Mouse (Mus musculus) MEL (cell line): Measurements from ENCODE around the gene 1600014C10Rik. TPM values are rescaled to one million over a fixed set of nuclear protein-coding genes. Genes with fewer than 3 reads are reported as not detected.
A peak's percentile ranks its signal among the peaks of the same experiment; 100 is the strongest.

Experiments used
- DNase-seq: peaks from one replicate; pipeline ENCODE4 v3.0.0; 2011; ENCODE audit warnings: low read depth, low spot score
- H3K27ac ChIP-seq: 2 replicates; pipeline ENCODE4 v1.5.1; 2012; ENCODE audit warnings: low read depth, mild to moderate bottlenecking, control low read depth, low read length, moderate library complexity; ENCODE audit not compliant: control insufficient read depth
- H3K27me3 ChIP-seq, 2 experiments: fragments of 150-350 bp in 1 of 2; sonication (generic) in 1 of 2; 2 replicates each; pipeline ENCODE4 v1.6.1; 2012; ENCODE audit warnings: low read length in 2 of 2, mild to moderate bottlenecking in 2 of 2, improper control_type of control experiment in 1 of 2, moderate library complexity in 1 of 2; ENCODE audit not compliant: insufficient read depth in 2 of 2, control insufficient read depth in 1 of 2
- H3K36me3 ChIP-seq, 2 experiments: 2 replicates each; pipeline ENCODE4 v1.6.1; 2012 to 2014; ENCODE audit warnings: low read length in 2 of 2, improper control_type of control experiment in 1 of 2, inconsistent platforms in 1 of 2, mild to moderate bottlenecking in 1 of 2; ENCODE audit not compliant: insufficient read depth in 2 of 2, control insufficient read depth in 1 of 2
- H3K4me1 ChIP-seq, 2 experiments: fragments of 150-350 bp in 1 of 2; sonication (generic) in 1 of 2; 2 replicates each; pipeline ENCODE4 v1.6.1; 2012; ENCODE audit warnings: low read length in 2 of 2, improper control_type of control experiment in 1 of 2, mild to moderate bottlenecking in 1 of 2; ENCODE audit not compliant: insufficient read depth in 2 of 2, control insufficient read depth in 1 of 2
- H3K4me3 ChIP-seq, 2 experiments: fragments of 150-350 bp in 1 of 2; sonication (generic) in 1 of 2; 2 replicates each; pipeline ENCODE4 v1.5.1; 2012; ENCODE audit warnings: low read depth in 2 of 2, low read length in 2 of 2, mild to moderate bottlenecking in 2 of 2, moderate library complexity in 2 of 2, control low read depth in 1 of 2, improper control_type of control experiment in 1 of 2; ENCODE audit not compliant: control insufficient read depth in 1 of 2, insufficient read depth in 1 of 2
- H3K79me2 ChIP-seq: 2 replicates; pipeline ENCODE4 v1.6.1; 2012; ENCODE audit warnings: mild to moderate bottlenecking, low read length, moderate library complexity; ENCODE audit not compliant: control insufficient read depth, poor library complexity, insufficient read depth
- H3K9ac ChIP-seq: 2 replicates; pipeline ENCODE4 v1.6.1; 2012; ENCODE audit warnings: low read depth, mild to moderate bottlenecking, control low read depth, low read length, moderate library complexity; ENCODE audit not compliant: control insufficient read depth, poor library complexity, severe bottlenecking
- H3K9me3 ChIP-seq: fragments of 150-350 bp; sonication (generic); replicated peaks from 2 replicates; pipeline ENCODE4 v1.6.1; 2012; ENCODE audit warnings: mild to moderate bottlenecking, low read length, improper control_type of control experiment, moderate library complexity; ENCODE audit not compliant: insufficient read depth
- CHD2 ChIP-seq: IDR thresholded peaks from 2 replicates; pipeline ENCODE4 v1.6.1; 2011; ENCODE audit warnings: low read length, improper control_type of control experiment
- CTCF ChIP-seq, 3 experiments: IDR thresholded peaks in 2 of 3; conservative IDR thresholded peaks in 1 of 3; 2 replicates each; pipeline ENCODE4 v1.5.1; 2011 to 2012; ENCODE audit warnings: low read length in 3 of 3, low read depth in 2 of 3, mild to moderate bottlenecking in 2 of 3, improper control_type of control experiment in 1 of 3, inconsistent platforms in 1 of 3, mixed read lengths in 1 of 3, moderate library complexity in 1 of 3; ENCODE audit not compliant: control insufficient read depth in 1 of 3, insufficient read depth in 1 of 3, poor library complexity in 1 of 3, severe bottlenecking in 1 of 3
- E2F4 ChIP-seq: IDR thresholded peaks from 2 replicates; pipeline ENCODE4 v1.6.1; 2011; ENCODE audit warnings: low read depth, low read length, improper control_type of control experiment, borderline replicate concordance
- EP300 ChIP-seq, 2 experiments: IDR thresholded peaks; 2 replicates each; pipeline ENCODE4 v1.6.1; 2011; ENCODE audit warnings: improper control_type of control experiment in 2 of 2, low read length in 2 of 2, low read depth in 1 of 2, mild to moderate bottlenecking in 1 of 2
- GABPA ChIP-seq: IDR thresholded peaks from 2 replicates; pipeline ENCODE4 v1.6.1; 2012; ENCODE audit warnings: low read depth, mild to moderate bottlenecking, inconsistent platforms, low read length, improper control_type of control experiment, moderate library complexity
- GATA1 ChIP-seq: IDR thresholded peaks from 2 replicates; pipeline ENCODE4 v1.6.1; 2011; ENCODE audit warnings: low read depth, low read length, improper control_type of control experiment
- HCFC1 ChIP-seq: IDR thresholded peaks from 2 replicates; pipeline ENCODE4 v1.6.1; 2012; ENCODE audit warnings: low read depth, mild to moderate bottlenecking, inconsistent platforms, low read length, improper control_type of control experiment, moderate library complexity
- MAFK ChIP-seq: IDR thresholded peaks from 2 replicates; pipeline ENCODE4 v1.6.1; 2011; ENCODE audit warnings: low read depth, mild to moderate bottlenecking, low read length, improper control_type of control experiment, borderline replicate concordance
- MXI1 ChIP-seq: IDR thresholded peaks from 2 replicates; pipeline ENCODE4 v1.6.1; 2011; ENCODE audit warnings: mild to moderate bottlenecking, low read depth, low read length, improper control_type of control experiment
- NELFE ChIP-seq: IDR thresholded peaks from 2 replicates; pipeline ENCODE4 v1.6.1; 2011; ENCODE audit warnings: low read depth, low read length, improper control_type of control experiment
- NRF1 ChIP-seq: IDR thresholded peaks from 2 replicates; pipeline ENCODE4 v1.6.1; 2014; ENCODE audit warnings: low read depth, mild to moderate bottlenecking, inconsistent platforms, low read length, improper control_type of control experiment, moderate library complexity; ENCODE audit not compliant: poor library complexity, insufficient read depth, severe bottlenecking
- POLR2A ChIP-seq, 2 experiments: IDR thresholded peaks; 2 replicates each; pipeline ENCODE4 v1.6.1; 2011 to 2012; ENCODE audit warnings: low read length in 2 of 2, mild to moderate bottlenecking in 2 of 2, control low read depth in 1 of 2, improper control_type of control experiment in 1 of 2, low read depth in 1 of 2, moderate library complexity in 1 of 2; ENCODE audit not compliant: control insufficient read depth in 1 of 2, insufficient read depth in 1 of 2, poor library complexity in 1 of 2
- POLR2AphosphoS2 ChIP-seq: IDR thresholded peaks from 2 replicates; pipeline ENCODE4 v1.6.1; 2011; ENCODE audit warnings: low read length, improper control_type of control experiment
- TCF12 ChIP-seq: IDR thresholded peaks from 2 replicates; pipeline ENCODE4 v1.6.1; 2014; ENCODE audit warnings: low read depth, mild to moderate bottlenecking, inconsistent platforms, low read length, improper control_type of control experiment, moderate library complexity
- UBTF ChIP-seq: IDR thresholded peaks from 2 replicates; pipeline ENCODE4 v1.6.1; 2012; ENCODE audit warnings: low read depth, mild to moderate bottlenecking, inconsistent platforms, low read length, improper control_type of control experiment, moderate library complexity, borderline replicate concordance; ENCODE audit not compliant: insufficient read depth
- USF1 ChIP-seq: IDR thresholded peaks from 2 replicates; pipeline ENCODE4 v1.6.1; 2014; ENCODE audit warnings: low read depth, mild to moderate bottlenecking, inconsistent platforms, low read length, improper control_type of control experiment, moderate library complexity
- ZMIZ1 ChIP-seq: IDR thresholded peaks from 2 replicates; pipeline ENCODE4 v1.6.1; 2012; ENCODE audit warnings: low read depth, mild to moderate bottlenecking, inconsistent platforms, low read length, improper control_type of control experiment, moderate library complexity
- polyA plus RNA-seq, 2 experiments: library from polyadenylated mRNA; stranded (reverse) in 1 of 2; unstranded in 1 of 2; fragments of >175 nt in 1 of 2; fragments of >200 nt in 1 of 2; gene quantifications; 2 replicates each; pipeline versions ENCODE4 v1.2.1 to v1.2.4; 2012; ENCODE audit warnings: low replicate concordance in 2 of 2, low read depth in 1 of 2; ENCODE audit not compliant: insufficient read length in 2 of 2, insufficient read depth in 1 of 2, missing spikeins in 1 of 2
- total RNA-seq: library from RNA; depleted of rRNA; stranded (reverse); fragments of 300-350 nt; gene quantifications from 2 replicates; pipeline ENCODE4 v1.2.3, GENCODE M21; 2012

Gene 1600014C10Rik
- total and polyA plus RNA-seq, 3 experiments, result 10.2 to 14.7 TPM; not detected in 1

- Histone ChIP-seq H3K27ac (no peak overlapping the region), H3K9me3 (no peaks in the 10 kb centered on the region)
Measured at GRCm38 (mm10) chr7:38189136-38189982, 6.3 kb downstream of the 1600014C10Rik start.

GRCm38 (mm10) chr7:38190056-38190835 is 7.2 kb downstream of the 1600014C10Rik start:
- H3K4me1 ChIP-seq, result no peaks in the 10 kb centered on the region
- no peaks in the 10 kb centered on the region for H3K36me3 ChIP-seq
- TF ChIP-seq CTCF (IDR thresholded peaks at IDR 0.05 in 2 of 3, conservative IDR thresholded peaks at IDR 0.05 in 1 of 3; ENCODE audit: control insufficient read depth in 1 of 3, insufficient read depth in 1 of 3, low read depth in 2 of 3, low read length in 3 of 3, poor library complexity in 1 of 3, severe bottlenecking in 1 of 3) (peak; percentile 8 to 61 (median 34); a peak in 4 of 6 replicates), NRF1 (no peak)
- no peak overlapping the region for H3K4me3 ChIP-seq
- H3K9ac ChIP-seq, result no peak overlapping the region
- no peaks in the 10 kb centered on the region for H3K27me3 ChIP-seq
- H3K79me2 ChIP-seq, result no peaks in the 10 kb centered on the region
- H3K9me3 ChIP-seq, result no peaks in the 10 kb centered on the region
- no peak overlapping the region for H3K27ac ChIP-seq
- peak; percentile 34 for DNase-seq

More at GRCm38 (mm10) chr7:38189136-38189982, 6.3 kb downstream of the 1600014C10Rik start:
- Histone ChIP-seq H3K79me2 (no peaks in the 10 kb centered on the region), H3K36me3 (peaks cover 0 to 4% of the 10 kb centered on the region in 2 experiments; a peak in 2 of 4 replicates), H3K4me3 (no peak overlapping the region), H3K27me3 (no peaks in the 10 kb centered on the region), H3K4me1 (peaks cover under 1 to 2% of the 10 kb centered on the region in 2 experiments; a peak in 2 of 4 replicates), H3K9ac (no peak overlapping the region)
- no peak for DNase-seq
- TF ChIP-seq MAFK, result no peak
- no peak for TF ChIP-seq UBTF
- TF ChIP-seq CTCF (IDR thresholded peaks at IDR 0.05 in 2 of 3, conservative IDR thresholded peaks at IDR 0.05 in 1 of 3; ENCODE audit: control insufficient read depth in 1 of 3, insufficient read depth in 1 of 3, low read depth in 2 of 3, low read length in 3 of 3, poor library complexity in 1 of 3, severe bottlenecking in 1 of 3), result no peak
- no peak for TF ChIP-seq NRF1
- no peak for TF ChIP-seq CHD2
- no peak for TF ChIP-seq ZMIZ1

DNA sequence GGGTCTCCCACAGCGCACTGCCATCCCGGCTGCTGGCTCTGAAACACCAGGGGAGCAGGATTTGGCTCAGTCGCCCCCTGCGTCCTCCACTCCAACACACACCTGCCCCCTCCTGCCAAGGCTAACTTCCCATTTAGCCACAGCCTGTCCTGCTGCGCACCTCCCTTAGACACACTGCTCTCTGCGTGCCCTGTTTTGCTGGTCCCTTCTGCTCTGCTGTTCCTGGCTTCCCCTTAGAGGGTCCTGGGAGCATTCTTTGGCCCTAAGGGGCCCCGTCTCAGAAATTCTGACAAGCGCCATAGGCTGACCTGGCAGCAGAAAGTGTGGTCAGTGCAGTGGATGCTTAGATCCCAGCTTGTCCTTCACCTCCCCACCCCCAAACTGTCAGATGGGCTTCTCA is 8.1 kb downstream of the 1600014C10Rik start:
- H3K4me1 ChIP-seq, result no peaks in the 10 kb centered on the region
- H3K9ac ChIP-seq, result no peak overlapping the region
- H3K36me3 ChIP-seq, result no peaks in the 10 kb centered on the region
- H3K27me3 ChIP-seq, result no peaks in the 10 kb centered on the region
- H3K4me3 ChIP-seq, result no peak overlapping the region
- no peak for DNase-seq
- H3K79me2 ChIP-seq, result no peaks in the 10 kb centered on the region
- no peak overlapping the region for H3K27ac ChIP-seq
- no peak for TF ChIP-seq GABPA
- no peak for TF ChIP-seq POLR2AphosphoS2
- no peak for TF ChIP-seq ZMIZ1
- no peak for TF ChIP-seq MXI1
- no peak for TF ChIP-seq TCF12
- no peak for TF ChIP-seq GATA1
- no peak for TF ChIP-seq UBTF
- no peak for TF ChIP-seq MAFK
- no peak for TF ChIP-seq CHD2
- no peak for TF ChIP-seq EP300 (IDR thresholded peaks at IDR 0.05; ENCODE audit: low read depth in 1 of 2, low read length in 2 of 2)
- no peak for TF ChIP-seq POLR2A (IDR thresholded peaks at IDR 0.05; ENCODE audit: control insufficient read depth in 1 of 2, insufficient read depth in 1 of 2, low read depth in 1 of 2, low read length in 2 of 2, poor library complexity in 1 of 2)
- no peak for TF ChIP-seq USF1
- TF ChIP-seq HCFC1, result no peak
- TF ChIP-seq E2F4, result no peak
- TF ChIP-seq NELFE, result no peak
- TF ChIP-seq, all 39 proteins: peak for 0
- no peaks in the 10 kb centered on the region for H3K9me3 ChIP-seq
